Mouse (Mus musculus) brain, embryonic 14.5 days (tissue): ENCODE data around the gene Vwa3a. TPM values are rescaled to one million over a fixed set of nuclear protein-coding genes. Genes with fewer than 3 reads are reported as not detected.

Experiments
- DNase-seq: peaks from one replicate; pipeline ENCODE4 v3.0.0-alpha.2; 2011; ENCODE audit warnings: low read depth
- CTCF ChIP-seq: fragments of 200-500 bp; IDR thresholded peaks from 2 replicates; pipeline ENCODE4 v1.5.1; 2012; ENCODE audit warnings: inconsistent platforms, mild to moderate bottlenecking, moderate library complexity, borderline replicate concordance; ENCODE audit not compliant: insufficient read depth, insufficient read length; ENCODE audit errors: extremely low read depth
- POLR2A ChIP-seq: fragments of 200-500 bp; IDR thresholded peaks from 2 replicates; pipeline ENCODE4 v1.6.1; 2012; ENCODE audit warnings: mild to moderate bottlenecking, inconsistent platforms, borderline replicate concordance; ENCODE audit not compliant: poor library complexity, insufficient read depth, insufficient read length, severe bottlenecking; ENCODE audit errors: extremely low read depth
- polyA plus RNA-seq: library from polyadenylated mRNA; depleted of rRNA; stranded (reverse); fragments of >200 nt; gene quantifications from 2 replicates; pipeline ENCODE4 v1.2.3, GENCODE M21; 2012

The Vwa3a gene
- polyA plus RNA-seq, 1 experiment = 3.0 TPM

- no peak for TF ChIP-seq POLR2A
- peak; percentile 93 for TF ChIP-seq CTCF
- DNase-seq = peak; percentile 80
These were observed 84.1 kb downstream of the Vwa3a start for GRCm38 (mm10) chr7:120823248-120823647.

GRCm38 (mm10) chr7:120825097-120825496 is 86.0 kb downstream of the Vwa3a start:
- TF ChIP-seq POLR2A (no peak), CTCF (no peak)
- no peak for DNase-seq

- DNase-seq = peak; percentile 23
These were observed 87.3 kb downstream of the Vwa3a start for GRCm38 (mm10) chr7:120826408-120826807.

GRCm38 (mm10) chr7:120830431-120831381 is 91.6 kb downstream of the Vwa3a start:
- no peak for TF ChIP-seq CTCF
- no peak for TF ChIP-seq POLR2A
- peak; percentile 52 for DNase-seq

More at GRCm38 (mm10) chr7:120826408-120826807, 87.3 kb downstream of the Vwa3a start:
- no peak for TF ChIP-seq POLR2A
- peak; percentile 69 for TF ChIP-seq CTCF

GRCm38 (mm10) chr7:120834426-120834825 is 95.3 kb downstream of the Vwa3a start:
- TF ChIP-seq CTCF (no peak), POLR2A (no peak)
- DNase-seq = peak; percentile 29

- DNase-seq = peak; percentile 95
- TF ChIP-seq CTCF (no peak), POLR2A (no peak)
These were observed 95.8 kb downstream of the Vwa3a start for GRCm38 (mm10) chr7:120834863-120835372.

GRCm38 (mm10) chr7:120835449-120836359 is 96.6 kb downstream of the Vwa3a start:
- peak; percentile 57; the same call in 1 of the 2 replicates for TF ChIP-seq POLR2A
- TF ChIP-seq CTCF = peak; percentile 96
- peak; percentile 99 for DNase-seq

GRCm38 (mm10) chr7:120836361-120836760 is 97.2 kb downstream of the Vwa3a start:
- no peak for TF ChIP-seq CTCF
- no peak for TF ChIP-seq POLR2A

GRCm38 (mm10) chr7:120838436-120839160 is 99.5 kb downstream of the Vwa3a start:
- DNase-seq = no peak
- TF ChIP-seq POLR2A = no peak
- no peak for TF ChIP-seq CTCF

More at GRCm38 (mm10) chr7:120836361-120836760, 97.2 kb downstream of the Vwa3a start:
- DNase-seq = peak; percentile 66

- no peak for TF ChIP-seq POLR2A
- TF ChIP-seq CTCF = no peak
- no peak for DNase-seq
These were observed 100.7 kb downstream of the Vwa3a start for GRCm38 (mm10) chr7:120839786-120840185.
